Mouse (Mus musculus): Measurements from ENCODE around the gene Trdmt1. TPM values are rescaled to one million over a fixed set of nuclear protein-coding genes. Genes with fewer than 3 reads are reported as not detected.

Gene Trdmt1
- total RNA-seq, 2 experiments from 2014 or later, result 3.7 to 5.2 TPM

GRCm38 (mm10) chr2:13470108-13470507, 74.4 kb downstream of the Trdmt1 start:
- TF ChIP-seq CTCF (conservative IDR thresholded peaks at IDR 0.05), result no peak
- no peak for DNase-seq (ENCODE audit: low spot score in 2 of 2)
- Histone ChIP-seq H3K4me3 (no peak overlapping the region), H3K27ac (no peak overlapping the region)

- no peak overlapping the region for H3K4me3 ChIP-seq
- DNase-seq (ENCODE audit: low spot score in 2 of 2), result no peak
- TF ChIP-seq CTCF (conservative IDR thresholded peaks at IDR 0.05), result no peak
- H3K27ac ChIP-seq, result no peak overlapping the region
Observed at GRCm38 (mm10) chr2:13469641-13470040, 74.8 kb downstream of the Trdmt1 start.

- TF ChIP-seq CTCF (conservative IDR thresholded peaks at IDR 0.05), result no peak
- no peak overlapping the region for H3K27ac ChIP-seq
- no peak overlapping the region for H3K4me3 ChIP-seq
- no peak for DNase-seq (ENCODE audit: low spot score in 2 of 2)
Observed at GRCm38 (mm10) chr2:13466685-13467084, 77.8 kb downstream of the Trdmt1 start.

Other genes with a start within 250 kb of the Trdmt1 start
- gene Cubn, start 52.9 kb downstream of the Trdmt1 start, total RNA-seq (2021), result under 1 TPM; 0.15 TPM
- gene Vim, start 29.3 kb upstream of the Trdmt1 start, total RNA-seq (2021), result 10 to 100 TPM; 57.4 to 71.6 TPM
- gene St8sia6, start 249.4 kb upstream of the Trdmt1 start, total RNA-seq (2021), result 1 to 10 TPM; 2.8 to 3.7 TPM

Data from layer of hippocampus, adult 2 months (tissue).